Mouse (Mus musculus): ENCODE measurements at regions not wholly inside any gene's neighbourhood (a gene's known extent, or its start where the extent isn't known, plus 50 kb on each side); places are given as distances from the start of the nearest gene placed in this dataset.
A peak's percentile ranks its signal among the peaks of the same experiment; 100 is the strongest.
"Not testable (repeated sequence)": the region's sequence is repeated elsewhere in the genome, so short reads cannot be mapped to it uniquely, and the experiment has no call there.

DNA sequence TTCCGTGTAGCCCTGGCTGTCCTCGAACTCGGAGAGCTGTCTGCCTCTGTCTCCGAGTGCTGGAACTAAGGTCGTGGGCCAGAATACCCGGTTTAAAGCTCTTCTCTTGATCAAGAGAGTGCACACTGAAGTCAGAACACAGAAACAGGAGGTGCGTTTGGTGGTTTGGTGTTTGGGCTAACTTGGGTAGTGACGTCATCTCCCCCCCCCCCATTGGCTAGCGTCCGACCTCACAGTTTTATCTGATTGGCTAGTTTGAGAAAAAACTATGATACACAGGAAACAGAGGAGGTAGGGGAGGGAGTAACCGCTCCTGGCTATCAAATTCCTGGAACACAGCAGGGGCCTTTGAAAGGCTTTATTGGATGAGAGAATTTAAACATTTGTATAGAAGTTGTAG lies 60.2 kb upstream of the Pim1 start:
- ATAC-seq (ENCODE audit: insufficient read depth, low FRiP score, low TSS enrichment) (no peak), DNase-seq (ENCODE audit: low spot score) (no peak)
- Histone ChIP-seq H3K27ac (ENCODE audit: low read depth, low read length) (no peak overlapping the region), H3K4me3 (ENCODE audit: low read depth, low read length) (no peak overlapping the region), H3K4me1 (ENCODE audit: control insufficient read depth, insufficient read depth, low read length) (no peaks in the 10 kb centered on the region), H3K36me3 (ENCODE audit: control insufficient read depth, insufficient read depth, low read length) (no peaks in the 10 kb centered on the region), H3K4me2 (ENCODE audit: low read depth) (no peak overlapping the region), H3K9me3 (ENCODE audit: control insufficient read depth, low read length) (no peaks in the 10 kb centered on the region), H3K27me3 (ENCODE audit: control insufficient read depth, insufficient read depth, low read length) (no peaks in the 10 kb centered on the region), H3K9ac (ENCODE audit: low read length) (no peak overlapping the region)
- WGBS: 88% methylated on average over 11 of the region's 11 CpGs

DNA sequence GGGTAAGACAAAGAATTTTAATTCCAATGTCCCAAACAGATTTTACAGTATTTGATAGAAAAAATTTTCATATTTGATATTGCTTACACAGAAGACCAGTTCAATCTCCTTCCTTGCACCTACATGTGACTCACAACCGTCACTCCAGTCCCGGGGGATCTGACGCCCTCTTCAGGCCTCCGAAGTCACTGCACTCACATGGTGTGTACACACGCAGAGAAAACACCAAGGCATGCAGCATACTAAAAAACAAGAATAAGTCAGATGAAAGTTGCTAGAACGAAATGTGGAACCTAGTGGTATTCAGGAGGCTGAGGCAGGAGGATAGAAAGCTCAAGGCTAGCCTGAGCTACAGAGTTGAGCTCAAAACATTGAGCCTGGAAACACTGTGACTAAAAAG lies 59.7 kb upstream of the Pim1 start:
- Histone ChIP-seq H3K36me3 (ENCODE audit: control insufficient read depth, insufficient read depth, low read length) (no peaks in the 10 kb centered on the region), H3K27ac (ENCODE audit: low read depth, low read length) (no peak overlapping the region), H3K27me3 (ENCODE audit: control insufficient read depth, insufficient read depth, low read length) (no peaks in the 10 kb centered on the region), H3K4me1 (ENCODE audit: control insufficient read depth, insufficient read depth, low read length) (no peaks in the 10 kb centered on the region), H3K9me3 (ENCODE audit: control insufficient read depth, low read length) (no peaks in the 10 kb centered on the region), H3K4me3 (ENCODE audit: low read depth, low read length) (no peak overlapping the region), H3K9ac (ENCODE audit: low read length) (no peak overlapping the region), H3K4me2 (ENCODE audit: low read depth) (no peak overlapping the region)
- ATAC-seq (ENCODE audit: insufficient read depth, low FRiP score, low TSS enrichment): no peak
- DNase-seq (ENCODE audit: low spot score): no peak
- WGBS: 94% methylated on average over 6 of the region's 6 CpGs

DNA sequence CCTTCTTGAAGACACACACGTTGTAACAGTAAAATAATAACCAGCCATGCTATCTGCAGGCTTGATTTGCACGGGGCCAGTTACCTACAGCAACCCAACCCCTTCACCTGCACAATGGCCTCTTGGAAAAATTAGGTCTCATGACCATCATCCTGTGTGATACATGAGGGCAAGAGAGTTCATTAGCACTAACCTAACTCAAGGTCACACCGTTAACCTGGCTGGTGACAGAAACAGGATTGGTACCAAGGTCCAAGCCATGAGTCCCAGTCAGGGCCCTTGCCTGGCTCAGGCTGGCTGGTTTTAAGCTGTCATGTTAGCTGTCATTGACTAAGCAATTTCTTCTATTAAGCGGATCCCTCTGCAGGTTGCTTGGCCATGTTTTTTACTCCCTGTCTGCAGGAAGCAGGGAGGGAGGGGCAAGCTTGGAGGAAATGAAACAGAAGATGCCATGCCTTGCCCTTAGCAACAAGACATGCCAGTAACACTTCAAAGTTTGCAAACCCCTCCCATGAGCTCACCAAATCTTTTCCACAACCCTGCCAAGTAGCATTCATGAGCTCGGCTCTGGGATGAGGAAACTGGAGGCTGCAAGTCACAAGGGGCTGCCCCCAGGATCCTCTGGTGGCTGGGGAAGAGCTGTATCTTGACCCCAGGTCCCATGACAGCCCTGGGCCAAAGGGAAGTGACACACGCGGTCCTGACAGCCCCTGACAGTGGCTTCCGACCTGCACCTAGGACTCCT lies 58.8 kb upstream of the Pim1 start:
- DNase-seq (ENCODE audit: low spot score) (no peak), ATAC-seq (ENCODE audit: insufficient read depth, low FRiP score, low TSS enrichment) (no peak)
- H3K27me3 ChIP-seq (ENCODE audit: control insufficient read depth, insufficient read depth, low read length): no peaks in the 10 kb centered on the region
- H3K4me3 ChIP-seq (ENCODE audit: low read depth, low read length): no peak overlapping the region
- H3K36me3 ChIP-seq (ENCODE audit: control insufficient read depth, insufficient read depth, low read length): no peaks in the 10 kb centered on the region
- no peak overlapping the region for H3K27ac ChIP-seq (ENCODE audit: low read depth, low read length)
- 75% methylated on average over 8 of the region's 8 CpGs for WGBS
- H3K4me2 ChIP-seq (ENCODE audit: low read depth): no peak overlapping the region
- no peak overlapping the region for H3K9ac ChIP-seq (ENCODE audit: low read length)
- 0 out of 2 replicates have a peak, but pooled peaks cover under 1% of the 10 kb centered on the region for H3K4me1 ChIP-seq (ENCODE audit: control insufficient read depth, insufficient read depth, low read length)
- no peaks in the 10 kb centered on the region for H3K9me3 ChIP-seq (ENCODE audit: control insufficient read depth, low read length)

DNA sequence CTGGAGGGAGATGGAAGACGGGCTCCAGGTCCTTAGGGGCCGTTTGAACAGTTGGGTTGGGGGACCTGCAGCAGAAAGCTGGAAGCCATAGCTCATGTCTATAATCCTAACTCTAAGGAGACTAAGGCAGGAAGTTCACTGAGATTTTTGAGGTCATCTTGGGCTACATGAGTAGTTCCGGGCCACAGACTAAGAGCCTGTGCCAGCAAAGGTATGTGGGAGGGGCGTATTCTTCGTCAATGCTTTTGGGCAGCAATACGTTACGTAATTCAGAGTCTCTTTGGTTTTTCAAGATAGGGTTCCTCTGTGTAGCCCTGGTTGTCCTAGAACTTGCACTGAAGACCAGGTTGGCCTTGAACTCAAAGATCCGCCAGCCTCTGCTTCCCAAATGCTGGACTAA lies 57.9 kb upstream of the Pim1 start:
- ATAC-seq (ENCODE audit: insufficient read depth, low FRiP score, low TSS enrichment): no peak
- Histone ChIP-seq H3K9ac (ENCODE audit: low read length) (no peak overlapping the region), H3K9me3 (ENCODE audit: control insufficient read depth, low read length) (no peaks in the 10 kb centered on the region), H3K4me3 (ENCODE audit: low read depth, low read length) (no peak overlapping the region), H3K27ac (ENCODE audit: low read depth, low read length) (no peak overlapping the region), H3K27me3 (ENCODE audit: control insufficient read depth, insufficient read depth, low read length) (no peaks in the 10 kb centered on the region), H3K4me2 (ENCODE audit: low read depth) (no peak overlapping the region), H3K4me1 (ENCODE audit: control insufficient read depth, insufficient read depth, low read length) (0 out of 2 replicates have a peak, but pooled peaks cover 3% of the 10 kb centered on the region), H3K36me3 (ENCODE audit: control insufficient read depth, insufficient read depth, low read length) (no peaks in the 10 kb centered on the region)
- 95% methylated on average over 8 of the region's 8 CpGs for WGBS
- no peak for DNase-seq (ENCODE audit: low spot score)

DNA sequence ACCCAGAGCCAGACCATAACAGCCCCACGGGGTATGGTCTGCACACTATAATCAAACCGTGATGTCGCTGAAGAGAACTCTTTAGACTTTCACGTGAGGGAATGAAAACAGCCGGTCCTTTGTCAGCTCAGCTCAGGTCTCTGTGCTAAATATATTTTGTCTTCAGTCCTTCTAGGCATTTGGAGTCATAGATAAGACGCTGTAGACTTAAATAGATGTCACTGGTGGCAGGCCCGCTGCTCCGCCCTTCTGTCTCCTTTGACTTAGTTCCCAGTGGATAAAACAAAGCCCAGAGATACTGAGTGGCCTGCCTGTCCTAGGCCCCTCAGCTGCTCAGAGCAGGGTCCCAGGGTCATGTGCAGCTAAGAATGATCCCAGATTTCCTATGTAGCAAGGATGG lies 57.2 kb upstream of the Pim1 start:
- ATAC-seq (ENCODE audit: insufficient read depth, low FRiP score, low TSS enrichment) (no peak), DNase-seq (ENCODE audit: low spot score) (no peak)
- Histone ChIP-seq H3K4me2 (ENCODE audit: low read depth) (no peak overlapping the region), H3K27ac (ENCODE audit: low read depth, low read length) (no peak overlapping the region), H3K9ac (ENCODE audit: low read length) (no peak overlapping the region), H3K36me3 (ENCODE audit: control insufficient read depth, insufficient read depth, low read length) (no peaks in the 10 kb centered on the region), H3K4me1 (ENCODE audit: control insufficient read depth, insufficient read depth, low read length) (peaks cover 6% of the 10 kb centered on the region), H3K27me3 (ENCODE audit: control insufficient read depth, insufficient read depth, low read length) (no peaks in the 10 kb centered on the region), H3K9me3 (ENCODE audit: control insufficient read depth, low read length) (no peaks in the 10 kb centered on the region), H3K4me3 (ENCODE audit: low read depth, low read length) (no peak overlapping the region)
- WGBS: 84% methylated on average over 8 of the region's 8 CpGs

DNA sequence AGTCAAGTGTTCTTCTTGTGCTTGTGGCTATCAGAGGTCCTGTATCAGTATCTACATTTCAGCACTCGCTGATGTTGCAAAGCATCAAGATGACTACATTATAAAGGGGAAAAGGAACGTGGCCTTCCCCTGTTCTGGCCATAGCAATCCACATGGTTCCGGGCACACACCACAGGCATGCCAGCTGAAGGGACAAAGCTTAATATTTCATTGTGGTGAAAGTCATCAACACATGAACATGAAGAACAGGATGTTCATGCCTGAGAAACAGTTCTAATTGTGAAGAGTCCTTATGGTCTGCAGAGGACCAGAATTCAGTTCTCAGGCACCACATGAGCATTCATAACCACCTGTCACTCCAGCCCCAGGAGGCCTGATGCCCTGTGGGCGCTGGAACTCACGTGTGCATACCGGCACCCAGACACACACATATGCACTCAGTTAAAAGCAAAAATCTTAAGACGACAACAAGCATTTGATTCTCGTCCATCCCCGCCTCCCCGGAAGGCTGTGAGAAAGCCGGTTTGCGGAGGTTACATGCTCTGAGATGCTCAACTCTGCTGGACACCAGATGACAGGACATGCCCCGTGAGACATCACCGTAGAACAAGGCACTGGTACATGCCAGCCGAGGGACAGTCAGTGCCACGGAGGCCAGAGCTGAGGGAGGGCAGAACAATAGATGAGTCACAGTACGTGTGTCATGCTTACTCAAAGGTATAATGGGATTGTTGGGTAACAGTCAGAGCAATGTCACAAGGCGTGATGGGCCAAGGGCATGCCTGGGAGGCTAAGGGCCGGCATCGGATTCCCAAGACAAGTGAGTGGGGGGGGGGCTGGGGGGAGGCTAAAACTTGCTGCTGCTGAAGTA lies 56.2 kb upstream of the Pim1 start:
- no peaks in the 10 kb centered on the region for H3K36me3 ChIP-seq (ENCODE audit: control insufficient read depth, insufficient read depth, low read length)
- ATAC-seq (ENCODE audit: insufficient read depth, low FRiP score, low TSS enrichment) (no peak), DNase-seq (ENCODE audit: low spot score) (no peak)
- no peak overlapping the region for H3K4me3 ChIP-seq (ENCODE audit: low read depth, low read length)
- peaks cover 11% of the 10 kb centered on the region for H3K4me1 ChIP-seq (ENCODE audit: control insufficient read depth, insufficient read depth, low read length)
- H3K4me2 ChIP-seq (ENCODE audit: low read depth): no peak overlapping the region
- H3K27me3 ChIP-seq (ENCODE audit: control insufficient read depth, insufficient read depth, low read length): no peaks in the 10 kb centered on the region
- no peak overlapping the region for H3K9ac ChIP-seq (ENCODE audit: low read length)
- WGBS: 82% methylated on average over 20 of the region's 20 CpGs
- H3K27ac ChIP-seq (ENCODE audit: low read depth, low read length): no peak overlapping the region
- H3K9me3 ChIP-seq (ENCODE audit: control insufficient read depth, low read length): no peaks in the 10 kb centered on the region

DNA sequence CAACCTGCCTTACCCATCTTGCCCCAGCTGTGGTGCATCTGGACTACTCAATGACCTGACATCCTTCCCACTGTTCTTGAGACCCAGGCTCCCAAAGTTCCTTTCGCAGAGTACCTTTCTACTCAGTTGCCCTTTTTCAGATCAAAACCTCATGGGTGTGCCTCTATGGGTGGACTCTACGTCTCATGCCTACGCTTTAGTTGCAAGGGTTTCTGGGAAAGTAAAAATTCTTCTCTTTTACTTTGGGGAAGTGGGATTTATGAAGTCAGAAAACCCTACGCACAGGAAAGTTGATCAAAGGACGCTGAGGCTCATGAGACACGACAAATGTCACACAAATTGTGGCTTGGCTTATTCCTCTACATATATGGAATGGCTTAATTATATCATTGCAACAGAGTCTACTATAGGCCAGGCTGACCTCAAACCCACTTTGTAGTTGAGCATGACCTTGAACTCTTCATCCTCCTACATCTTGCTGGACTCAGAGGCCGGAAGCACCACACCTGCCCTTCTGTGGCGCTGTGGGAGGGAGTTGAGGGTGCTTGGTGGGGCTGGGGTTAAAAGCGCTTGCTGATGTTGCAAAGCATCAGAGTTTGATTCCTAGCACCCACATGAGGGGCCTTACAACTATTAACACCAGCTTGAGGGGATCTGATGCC lies 55.1 kb upstream of the Pim1 start:
- no peak for DNase-seq (ENCODE audit: low spot score)
- WGBS: 96% methylated on average over 9 of the region's 9 CpGs
- Histone ChIP-seq H3K36me3 (ENCODE audit: control insufficient read depth, insufficient read depth, low read length) (no peaks in the 10 kb centered on the region), H3K9ac (ENCODE audit: low read length) (no peak overlapping the region), H3K9me3 (ENCODE audit: control insufficient read depth, low read length) (no peaks in the 10 kb centered on the region), H3K4me3 (ENCODE audit: low read depth, low read length) (no peak overlapping the region), H3K4me1 (ENCODE audit: control insufficient read depth, insufficient read depth, low read length) (peaks cover 11% of the 10 kb centered on the region), H3K27me3 (ENCODE audit: control insufficient read depth, insufficient read depth, low read length) (no peaks in the 10 kb centered on the region), H3K27ac (ENCODE audit: low read depth, low read length) (no peak overlapping the region), H3K4me2 (ENCODE audit: low read depth) (no peak overlapping the region)
- no peak for ATAC-seq (ENCODE audit: insufficient read depth, low FRiP score, low TSS enrichment)

DNA sequence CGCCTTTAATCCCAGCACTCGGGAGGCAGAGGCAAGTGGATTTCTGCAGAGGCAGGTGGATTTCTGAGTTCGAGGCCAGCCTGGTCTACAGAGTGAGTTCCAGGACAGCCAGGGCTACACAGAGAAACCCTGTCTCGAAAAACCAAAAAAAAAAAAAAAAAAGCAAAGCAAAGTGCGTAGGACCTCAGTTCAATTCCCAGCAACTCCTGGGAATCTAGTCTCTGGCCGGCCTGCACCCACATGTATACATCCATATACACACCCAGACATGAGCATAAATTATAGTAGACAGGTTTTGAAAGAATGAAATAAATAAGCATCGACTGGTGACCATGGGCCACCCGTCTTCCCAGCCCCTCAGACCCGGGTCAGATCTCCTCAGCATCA lies 54.1 kb upstream of the Pim1 start:
- not testable (repeated sequence) for H3K36me3 ChIP-seq (ENCODE audit: control insufficient read depth, insufficient read depth, low read length); H3K9me3 ChIP-seq (ENCODE audit: control insufficient read depth, low read length); DNase-seq (ENCODE audit: low spot score); H3K27me3 ChIP-seq (ENCODE audit: control insufficient read depth, insufficient read depth, low read length)
- H3K4me3 ChIP-seq (ENCODE audit: low read depth, low read length): 0 out of 2 replicates have a peak overlapping the region, but pooled peaks have one; percentile 15
- H3K27ac ChIP-seq (ENCODE audit: low read depth, low read length): peak overlapping the region; percentile 85
- peak; percentile 13; the same call in 1 of the 2 replicates for ATAC-seq (ENCODE audit: insufficient read depth, low FRiP score, low TSS enrichment)
- peaks cover 11% of the 10 kb centered on the region for H3K4me1 ChIP-seq (ENCODE audit: control insufficient read depth, insufficient read depth, low read length)
- H3K4me2 ChIP-seq (ENCODE audit: low read depth): peak overlapping the region; percentile 34
- 61% methylated on average over 9 of the region's 9 CpGs for WGBS
- H3K9ac ChIP-seq (ENCODE audit: low read length): peak overlapping the region; percentile 38

All from neural tube, embryonic 11.5 days (tissue).